Mouse (Mus musculus): ENCODE results near the gene Pex5l. TPM values are rescaled to one million over a fixed set of nuclear protein-coding genes. Genes with fewer than 3 reads are reported as not detected.

The Pex5l gene
- total RNA-seq (2023): not detected

GRCm38 (mm10) chr3:33142901-33143461, at the start of gene Pex5l:
TSS of gene Pex5l (minus strand) at chr3:33143247.

Data from CD4-positive naive resting alpha-beta T cell, adult 57 days (primary cell).